Mouse (Mus musculus) liver, postnatal 0 days (tissue): ENCODE results near the gene Pycr2. TPM values are rescaled to one million over a fixed set of nuclear protein-coding genes. Genes with fewer than 3 reads are reported as not detected.
A peak's percentile ranks its signal among the peaks of the same experiment; 100 is the strongest.

ENCODE experiments used
- ATAC-seq: fragments of 200-750 bp; cut with Nextera tagmentation; 2 replicates; pipeline ENCODE4 v1.8.0; 2017; ENCODE audit warnings: mild to moderate bottlenecking, moderate library complexity
- DNase-seq: peaks from one replicate; pipeline ENCODE4 v3.0.0-alpha.2; 2016
- H3K27ac ChIP-seq: fragments of 300-500 bp; sonication (generic); 2 replicates; pipeline ENCODE4 v1.5.1; 2014; ENCODE audit warnings: antibody characterized with exemption, moderate library complexity, mild to moderate bottlenecking, low read depth
- H3K27me3 ChIP-seq: fragments of 300-500 bp; sonication (generic); 2 replicates; pipeline ENCODE4 v1.6.1; 2014; ENCODE audit warnings: low read length, control low read depth, mixed read lengths; ENCODE audit not compliant: insufficient read depth
- H3K36me3 ChIP-seq: fragments of 300-500 bp; sonication (generic); replicated peaks from 2 replicates; pipeline ENCODE4 v1.6.1; 2014; ENCODE audit warnings: mild to moderate bottlenecking, control low read depth, low read length, moderate library complexity, mixed read lengths; ENCODE audit not compliant: insufficient read depth
- H3K4me1 ChIP-seq: fragments of 300-500 bp; sonication (generic); 2 replicates; pipeline ENCODE4 v1.6.1; 2014; ENCODE audit warnings: antibody characterized with exemption, mild to moderate bottlenecking, control low read depth; ENCODE audit not compliant: insufficient read depth
- H3K4me2 ChIP-seq: fragments of 300-500 bp; sonication (generic); 2 replicates; pipeline ENCODE4 v1.6.1; 2014; ENCODE audit warnings: low read depth, mild to moderate bottlenecking, low read length, moderate library complexity, mixed read lengths
- H3K4me3 ChIP-seq: fragments of 300-500 bp; sonication (generic); 2 replicates; pipeline ENCODE4 v1.5.1; 2014; ENCODE audit warnings: low read depth, low read length
- H3K9ac ChIP-seq: fragments of 300-500 bp; sonication (generic); replicated peaks from 2 replicates; pipeline ENCODE4 v1.6.1; 2014; ENCODE audit warnings: mild to moderate bottlenecking, moderate library complexity
- H3K9me3 ChIP-seq: fragments of 300-500 bp; sonication (generic); 2 replicates; pipeline ENCODE4 v1.6.1; 2016; ENCODE audit warnings: mild to moderate bottlenecking, control low read depth, low read length, mixed read lengths
- CTCF ChIP-seq: sonication (generic); IDR thresholded peaks from 2 replicates; pipeline ENCODE4 v1.5.1; 2016; ENCODE audit warnings: antibody characterized with exemption, low read depth
- EP300 ChIP-seq: IDR thresholded peaks from 2 replicates; pipeline ENCODE4 v1.6.1; 2016; ENCODE audit warnings: antibody characterized with exemption, low read depth, mild to moderate bottlenecking
- WGBS: fragments of 180-500 bp; shearing (Covaris S2); extraction: QIAGEN DNeasy Blood & Tissue Kit; methylation state at CpG from one replicate; pipeline ENCODE4 v1.1.7; 2014; ENCODE audit not compliant: insufficient replicate concordance; 5-methylcytosine and 5-hydroxymethylcytosine counted together
- polyA plus RNA-seq: library from polyadenylated mRNA; unstranded; fragments of >200 nt; fragmentation: Nextera tagmentation; extraction: Ambion mirVana; gene quantifications from 2 replicates; pipeline ENCODE4 v1.2.1, GENCODE M21; 2015

Pycr2 gene
- polyA plus RNA-seq, 1 experiment from 2014 or later = 43.4 TPM

- Histone ChIP-seq H3K4me1 (peaks cover 54% of the 10 kb centered on the region), H3K27ac (0 out of 2 replicates have a peak overlapping the region, but pooled peaks have one; percentile 93), H3K9ac (peak overlapping the region; percentile 91; the same call in 1 of the 2 replicates), H3K36me3 (no peaks in the 10 kb centered on the region), H3K9me3 (no peaks in the 10 kb centered on the region), H3K27me3 (no peaks in the 10 kb centered on the region), H3K4me2 (peak overlapping the region; percentile 86; the same call in 1 of the 2 replicates), H3K4me3 (peak overlapping the region; percentile 80; the same call in 1 of the 2 replicates)
- TF ChIP-seq CTCF = no peak
- DNase-seq (no peak), ATAC-seq (no peak)
- 65% methylated on average over 7 of the region's 7 CpGs for WGBS
These were observed 36.8 kb downstream of the Pycr2 start for GRCm38 (mm10) chr1:180940776-180941460.

- Histone ChIP-seq H3K9ac (peak overlapping the region; percentile 91), H3K27ac (peak overlapping the region; percentile 93), H3K4me2 (peak overlapping the region; percentile 86), H3K36me3 (no peaks in the 10 kb centered on the region), H3K27me3 (no peaks in the 10 kb centered on the region), H3K4me1 (peaks cover 57% of the 10 kb centered on the region), H3K4me3 (peak overlapping the region; percentile 80), H3K9me3 (no peaks in the 10 kb centered on the region)
- peak; percentile 3; the same call in 1 of the 2 replicates for ATAC-seq
- TF ChIP-seq CTCF = no peak
- TF ChIP-seq EP300 = no peak
- WGBS = 8% methylated on average over 18 of the region's 18 CpGs
- no peak for DNase-seq
These were observed 37.6 kb downstream of the Pycr2 start for GRCm38 (mm10) chr1:180941726-180942125.

- 0% methylated on average over 67 of the region's 73 CpGs for WGBS
- H3K4me1 ChIP-seq = peaks cover 54% of the 10 kb centered on the region
- H3K4me2 ChIP-seq = peak within 1 kb of the TSS; percentile 86
- peak within 1 kb of the TSS; percentile 93 for H3K27ac ChIP-seq
- peak; percentile 75 for ATAC-seq
- H3K9me3 ChIP-seq = no peaks in the 10 kb centered on the region
- peak within 1 kb of the TSS; percentile 80 for H3K4me3 ChIP-seq
- peak within 1 kb of the TSS; percentile 91 for H3K9ac ChIP-seq
- TF ChIP-seq CTCF (no peak), EP300 (no peak)
- peaks cover 4% of the 10 kb centered on the region for H3K36me3 ChIP-seq
- H3K27me3 ChIP-seq = no peaks in the 10 kb centered on the region
- peak; percentile 87 for DNase-seq
These were observed 38.3 kb downstream of the Pycr2 start, which contains the start of gene Tmem63a for GRCm38 (mm10) chr1:180942166-180943031. Tmem63a (plus strand) TSS chr1:180942344.

- peak overlapping the region; percentile 80 for H3K4me3 ChIP-seq
- 59% methylated on average over 11 of the region's 11 CpGs for WGBS
- H3K4me2 ChIP-seq = peak overlapping the region; percentile 86
- no peaks in the 10 kb centered on the region for H3K27me3 ChIP-seq
- no peak for ATAC-seq
- peak overlapping the region; percentile 93 for H3K27ac ChIP-seq
- peak overlapping the region; percentile 91 for H3K9ac ChIP-seq
- peaks cover 51% of the 10 kb centered on the region for H3K4me1 ChIP-seq
- no peak for TF ChIP-seq EP300
- TF ChIP-seq CTCF = no peak
- H3K9me3 ChIP-seq = no peaks in the 10 kb centered on the region
- no peak for DNase-seq
- peaks cover 4% of the 10 kb centered on the region for H3K36me3 ChIP-seq
These were observed 39.0 kb downstream of the Pycr2 start for GRCm38 (mm10) chr1:180943032-180943644.

- H3K27ac ChIP-seq = peak overlapping the region; percentile 93
- 60% methylated on average over 1 of the region's 1 CpGs for WGBS
- H3K4me3 ChIP-seq = peak overlapping the region; percentile 80; the same call in 1 of the 2 replicates
- H3K4me1 ChIP-seq = peaks cover 51% of the 10 kb centered on the region
- no peaks in the 10 kb centered on the region for H3K9me3 ChIP-seq
- TF ChIP-seq CTCF = peak; percentile 42
- no peak for TF ChIP-seq EP300
- no peaks in the 10 kb centered on the region for H3K27me3 ChIP-seq
- no peak for ATAC-seq
- H3K9ac ChIP-seq = peak overlapping the region; percentile 91
- no peak for DNase-seq
- H3K4me2 ChIP-seq = peak overlapping the region; percentile 86
- H3K36me3 ChIP-seq = peaks cover 11% of the 10 kb centered on the region
These were observed 39.8 kb downstream of the Pycr2 start for GRCm38 (mm10) chr1:180943896-180944295.

GRCm38 (mm10) chr1:180944553-180944952 lies 40.5 kb downstream of the Pycr2 start:
- DNase-seq (peak; percentile 64), ATAC-seq (peak; percentile 2; the same call in 1 of the 2 replicates)
- TF ChIP-seq CTCF = no peak
- no peak for TF ChIP-seq EP300
- no peaks in the 10 kb centered on the region for H3K27me3 ChIP-seq
- no peak overlapping the region for H3K4me3 ChIP-seq
- H3K4me2 ChIP-seq = peak overlapping the region; percentile 62
- no peaks in the 10 kb centered on the region for H3K9me3 ChIP-seq
- peak overlapping the region; percentile 93 for H3K27ac ChIP-seq
- H3K4me1 ChIP-seq = peaks cover 51% of the 10 kb centered on the region
- 51% methylated on average over 4 of the region's 4 CpGs for WGBS
- H3K9ac ChIP-seq = peak overlapping the region; percentile 42
- peaks cover 17% of the 10 kb centered on the region for H3K36me3 ChIP-seq
